Comparison of ENCODE assay signal across 22 mouse cellular contexts in genomic region chr8:119935541-119935940, GRCm38 (mm10). TPM values are rescaled to one million over a fixed set of nuclear protein-coding genes. Genes with fewer than 3 reads are reported as not detected.
DNase-seq lines count a peak whose midpoint lies in the region; ATAC-seq lines count a peak whose summit lies in the region.
"Had no signal": no experiment of that assay in that cellular context is flagged by ENCODE, and none has a peak within 500 bp of the region (broad histone marks: within the 10 kb centered on the region; RNA-seq: fewer than 3 reads in every experiment).

No protein-coding gene starts in this region.

- peaks cover 67% of the 10 kb centered on the region for H3K36me3 ChIP-seq in heart, embryonic 13.5 days

- no peak overlapping the region for H3K9ac ChIP-seq in heart, embryonic 13.5 days
- H3K9ac ChIP-seq: forebrain, postnatal 0 days; liver, embryonic 13.5 days; lung, embryonic 15.5 days; midbrain, embryonic 12.5 days; neural tube, embryonic 13.5 days had no signal

- H3K9me3 ChIP-seq in heart, embryonic 13.5 days: no peaks in the 10 kb centered on the region
- H3K9me3 ChIP-seq: forebrain, embryonic 10.5 days; liver, embryonic 13.5 days; lung, embryonic 15.5 days; midbrain, embryonic 12.5 days; neural tube, embryonic 13.5 days had no signal

- DNase-seq in cerebellum, adult 11-12 months: peak; percentile 26
- no peak for DNase-seq in cerebellum, adult 9-11 months
- DNase-seq in kidney, postnatal 25 days: peak; percentile 49 to 60
- no peak for DNase-seq in kidney, postnatal 10 days
- DNase-seq in heart, postnatal 4 days: peak; percentile 63
- DNase-seq in lung, postnatal 14 days: no peak
- DNase-seq in right cerebral cortex, postnatal 25 days: no peak
- DNase-seq: adrenal gland, postnatal 25 days; cerebellum, adult 11 months; forebrain, postnatal 0 days; liver, embryonic 13.5 days; thymus, postnatal 36 days had no signal

- no peak for ATAC-seq in heart, embryonic 13.5 days (ENCODE audit: extremely low read depth, insufficient number of reproducible peaks, low FRiP score, low TSS enrichment)
- ATAC-seq: CD4-positive, CD25-positive, alpha-beta regulatory T cell, adult 4 months; forebrain, postnatal 0 days; hindbrain, embryonic 16.5 days; intestine, embryonic 16.5 days had no signal

- H3K27me3 ChIP-seq in heart, embryonic 13.5 days (replicated peaks): no peaks in the 10 kb centered on the region
- H3K27me3 ChIP-seq: liver, embryonic 13.5 days; lung, embryonic 15.5 days; midbrain, embryonic 12.5 days; neural tube, embryonic 13.5 days had no signal

- WGBS in heart, embryonic 13.5 days: 24% methylated on average over 6 of the region's 6 CpGs

- peaks cover 34% of the 10 kb centered on the region for H3K4me1 ChIP-seq in heart, embryonic 13.5 days
- H3K4me1 ChIP-seq: forebrain, embryonic 10.5 days had no signal

- H3K27ac ChIP-seq in heart, embryonic 13.5 days (replicated peaks): peak overlapping the region; percentile 30; the same call in 1 of the 2 replicates
- H3K27ac ChIP-seq: forebrain, embryonic 10.5 days; liver, embryonic 13.5 days; lung, embryonic 15.5 days; midbrain, embryonic 12.5 days; neural tube, embryonic 13.5 days had no signal

- H3K4me2 ChIP-seq in heart, embryonic 13.5 days: 0 out of 2 replicates have a peak overlapping the region, but pooled peaks have one; percentile 12
- H3K4me2 ChIP-seq: liver, embryonic 13.5 days; lung, embryonic 15.5 days; midbrain, embryonic 12.5 days; neural tube, embryonic 13.5 days had no signal

- H3K4me3 ChIP-seq in heart, embryonic 13.5 days: no peak overlapping the region
- H3K4me3 ChIP-seq: forebrain, embryonic 10.5 days; liver, embryonic 13.5 days; lung, embryonic 15.5 days; midbrain, embryonic 12.5 days; neural tube, embryonic 13.5 days had no signal

RNA-seq across cellular contexts. Expression of gene Gm20388, which starts 24.9 kb away (rescaled TPM):
- polyA plus RNA-seq in heart, embryonic 13.5 days (2015; fragmentation: Nextera tagmentation; extraction: Ambion mirVana): 1.8 TPM in 1 of 2 replicates, not detected in the other
- 1 to 10 TPM in 1 of 2 experiments, not detected in 1; 5.8 TPM for total RNA-seq in heart, postnatal 4 days (2021)
- total RNA-seq: layer of hippocampus, postnatal 14 days had no signal
- polyA plus RNA-seq: forebrain, postnatal 0 days; limb, embryonic 11.5 days; liver, embryonic 13.5 days; midbrain, embryonic 12.5 days had no signal

RNA-seq across cellular contexts. Expression of gene Usp10, which starts 25.4 kb away (rescaled TPM):
- polyA plus RNA-seq in heart, embryonic 13.5 days (2015; fragmentation: Nextera tagmentation; extraction: Ambion mirVana): 90.5 and 101 TPM in 2 replicates
- total RNA-seq in heart, postnatal 4 days (2021): 10 to 100 TPM; 80.8 to 86.6 TPM

RNA-seq across cellular contexts. Expression of gene Crispld2, which starts 56.7 kb away (rescaled TPM):
- 3.9 and 4.1 TPM in 2 replicates for polyA plus RNA-seq in heart, embryonic 13.5 days (2015; fragmentation: Nextera tagmentation; extraction: Ambion mirVana)
- total RNA-seq in heart, postnatal 4 days (2021): 1 to 10 TPM; 3.6 to 4.6 TPM

Comparison
In these comparisons a context has a peak if more than half of its experiments do, and no peak if none do; other contexts are left out.
1. DNase-seq: peak in cerebellum, adult 11-12 months (single experiment), kidney, postnatal 25 days (2 of 2) and heart, postnatal 4 days (single experiment); none in cerebellum, adult 9-11 months (single experiment), kidney, postnatal 10 days (single experiment), lung, postnatal 14 days (single experiment) and right cerebral cortex, postnatal 25 days (single experiment).